In genomic region chr8:107502407-107502806, GRCm38 (mm10) we compare ENCODE assay signal across 10 mouse cellular contexts.
DNase-seq lines count a peak whose midpoint lies in the region; ATAC-seq lines count a peak whose summit lies in the region.
"Had no signal": no experiment of that assay in that cellular context is flagged by ENCODE, and none has a peak within 500 bp of the region (broad histone marks: within the 10 kb centered on the region; RNA-seq: fewer than 3 reads in every experiment).

No protein-coding gene starts in this region.

- H3K4me1 ChIP-seq in limb, embryonic 13.5 days: peaks cover 62% of the 10 kb centered on the region

- H3K4me3 ChIP-seq in limb, embryonic 13.5 days: no peak overlapping the region

- no peak overlapping the region for H3K4me2 ChIP-seq in limb, embryonic 13.5 days (replicated peaks)

- no peaks in the 10 kb centered on the region for H3K9me3 ChIP-seq in limb, embryonic 13.5 days

- H3K27ac ChIP-seq in limb, embryonic 13.5 days: 0 out of 2 replicates have a peak overlapping the region, but pooled peaks have one; percentile 29

- no peak overlapping the region for H3K9ac ChIP-seq in limb, embryonic 13.5 days
- H3K9ac ChIP-seq: forebrain, postnatal 0 days had no signal

- peaks cover 16% of the 10 kb centered on the region for H3K36me3 ChIP-seq in limb, embryonic 13.5 days

- H3K27me3 ChIP-seq in limb, embryonic 13.5 days: no peaks in the 10 kb centered on the region

- ATAC-seq in common myeloid progenitor, adult 5-6 weeks (replicated peaks; ENCODE audit: low read depth, poor library complexity, severe bottlenecking): peak; percentile 2
- no peak for ATAC-seq in limb, embryonic 13.5 days (ENCODE audit: low FRiP score, low read depth)
- ATAC-seq in monocyte, adult 5-6 weeks (replicated peaks; ENCODE audit: insufficient number of reproducible peaks, low FRiP score, low TSS enrichment, poor library complexity, severe bottlenecking): no peak
- ATAC-seq: forebrain, postnatal 0 days had no signal

- 84% methylated on average over 8 of the region's 8 CpGs for WGBS in limb, embryonic 13.5 days

- DNase-seq in adrenal gland, postnatal 14 days: peak; percentile 40
- DNase-seq in adrenal gland, postnatal 25 days: no peak
- peak; percentile 64 for DNase-seq in 3T3-L1 (ENCODE audit: low read depth, low spot score)
- no peak for DNase-seq in spleen, adult 18-20 months
- no peak for DNase-seq in natural killer cell, adult 2 months (ENCODE audit: low spot score in 2 of 2)
- DNase-seq: forebrain, postnatal 0 days; heart, postnatal 10 days had no signal

Comparison
In these comparisons a context has a peak if more than half of its experiments do, and no peak if none do; other contexts are left out.
1. DNase-seq: peak in adrenal gland, postnatal 14 days (single experiment) and 3T3-L1 (single experiment); none in adrenal gland, postnatal 25 days (single experiment), spleen, adult 18-20 months (0 of 2) and natural killer cell, adult 2 months (0 of 2).